Mouse (Mus musculus) thymus, adult 2 months (tissue): ENCODE measurements at regions not wholly inside any gene's neighbourhood (a gene's known extent, or its start where the extent isn't known, plus 50 kb on each side); places are given as distances from the start of the nearest gene placed in this dataset.

Source experiments
- DNase-seq: peaks from one replicate; pipeline ENCODE4 v3.0.0; 2021
- H3K27ac ChIP-seq: fragments of 200-500 bp; 2 replicates; pipeline ENCODE4 v1.5.1; 2012; ENCODE audit warnings: low read length, control low read depth; ENCODE audit not compliant: control insufficient read depth, insufficient read depth
- H3K27me3 ChIP-seq: fragments of 200-500 bp; 2 replicates; pipeline ENCODE4 v1.6.1; 2012; ENCODE audit warnings: mild to moderate bottlenecking, low read length, moderate library complexity, mixed read lengths; ENCODE audit not compliant: control insufficient read depth, insufficient read depth
- H3K36me3 ChIP-seq: fragments of 200-500 bp; 2 replicates; pipeline ENCODE4 v1.6.1; 2012; ENCODE audit warnings: mild to moderate bottlenecking, low read length, moderate library complexity; ENCODE audit not compliant: control insufficient read depth, insufficient read depth
- H3K4me1 ChIP-seq: fragments of 200-500 bp; replicated peaks from 2 replicates; pipeline ENCODE4 v1.6.1; 2012; ENCODE audit warnings: low read length; ENCODE audit not compliant: control insufficient read depth, insufficient read depth
- H3K4me3 ChIP-seq: fragments of 200-500 bp; 2 replicates; pipeline ENCODE4 v1.5.1; 2012; ENCODE audit warnings: mild to moderate bottlenecking, low read length, control low read depth, moderate library complexity; ENCODE audit not compliant: control insufficient read depth, insufficient read depth
- CTCF ChIP-seq: fragments of 200-500 bp; IDR thresholded peaks from 2 replicates; pipeline ENCODE4 v1.5.1; 2012; ENCODE audit warnings: mild to moderate bottlenecking, control low read depth, low read length, moderate library complexity, borderline replicate concordance; ENCODE audit not compliant: control insufficient read depth, poor library complexity, insufficient read depth; ENCODE audit errors: extremely low read depth
- POLR2A ChIP-seq: fragments of 200-500 bp; IDR thresholded peaks from 2 replicates; pipeline ENCODE4 v1.6.1; 2012; ENCODE audit warnings: mild to moderate bottlenecking, low read length, control low read depth, moderate library complexity; ENCODE audit not compliant: control insufficient read depth, poor library complexity, insufficient read depth; ENCODE audit errors: extremely low read depth
- WGBS: fragments of 180-500 bp; shearing (Covaris S2); methylation state at CpG from one replicate; pipeline ENCODE4 v1.1.7; 2018; 5-methylcytosine and 5-hydroxymethylcytosine counted together

GRCm38 (mm10) chr12:9279893-9280605 is 250.3 kb downstream of the Ttc32 start:
- Histone ChIP-seq H3K36me3 (no peaks in the 10 kb centered on the region), H3K4me3 (no peak overlapping the region), H3K4me1 (no peaks in the 10 kb centered on the region), H3K27ac (no peak overlapping the region), H3K27me3 (no peaks in the 10 kb centered on the region)
- 61% methylated on average over 5 of the region's 5 CpGs for WGBS
- TF ChIP-seq POLR2A, result no peak
- no peak for TF ChIP-seq CTCF
- no peak for DNase-seq

GRCm38 (mm10) chr12:9287271-9287670 is 257.5 kb downstream of the Ttc32 start:
- no peak overlapping the region for H3K27ac ChIP-seq
- no peaks in the 10 kb centered on the region for H3K36me3 ChIP-seq
- 96% methylated on average over 2 of the region's 2 CpGs for WGBS
- TF ChIP-seq CTCF (no peak), POLR2A (no peak)
- no peaks in the 10 kb centered on the region for H3K4me1 ChIP-seq
- H3K4me3 ChIP-seq, result no peak overlapping the region
- H3K27me3 ChIP-seq, result no peaks in the 10 kb centered on the region
- no peak for DNase-seq

- DNase-seq, result no peak
- no peaks in the 10 kb centered on the region for H3K36me3 ChIP-seq
- H3K4me1 ChIP-seq, result no peaks in the 10 kb centered on the region
- no peak for TF ChIP-seq CTCF
- TF ChIP-seq POLR2A, result no peak
- H3K4me3 ChIP-seq, result no peak overlapping the region
- no peak overlapping the region for H3K27ac ChIP-seq
- no peaks in the 10 kb centered on the region for H3K27me3 ChIP-seq
Measured at GRCm38 (mm10) chr12:9292656-9293055, 262.9 kb downstream of the Ttc32 start.

GRCm38 (mm10) chr12:9295211-9295610 is 265.4 kb downstream of the Ttc32 start:
- H3K27me3 ChIP-seq, result no peaks in the 10 kb centered on the region
- H3K27ac ChIP-seq, result no peak overlapping the region
- H3K4me3 ChIP-seq, result no peak overlapping the region
- no peaks in the 10 kb centered on the region for H3K36me3 ChIP-seq
- no peak for TF ChIP-seq POLR2A
- TF ChIP-seq CTCF, result no peak
- no peaks in the 10 kb centered on the region for H3K4me1 ChIP-seq
- WGBS, result 90% methylated on average over 3 of the region's 3 CpGs
- no peak for DNase-seq

GRCm38 (mm10) chr12:9298848-9299655 is 269.3 kb downstream of the Ttc32 start:
- no peak for TF ChIP-seq CTCF
- TF ChIP-seq POLR2A, result no peak
- H3K27ac ChIP-seq, result no peak overlapping the region
- H3K4me1 ChIP-seq, result no peaks in the 10 kb centered on the region
- H3K4me3 ChIP-seq, result no peak overlapping the region
- no peaks in the 10 kb centered on the region for H3K27me3 ChIP-seq
- WGBS, result 86% methylated on average over 5 of the region's 5 CpGs
- no peak for DNase-seq
- no peaks in the 10 kb centered on the region for H3K36me3 ChIP-seq

- Histone ChIP-seq H3K27me3 (no peaks in the 10 kb centered on the region), H3K27ac (no peak overlapping the region), H3K4me1 (no peaks in the 10 kb centered on the region), H3K4me3 (no peak overlapping the region), H3K36me3 (no peaks in the 10 kb centered on the region)
- 74% methylated on average over 2 of the region's 2 CpGs for WGBS
- no peak for TF ChIP-seq CTCF
- TF ChIP-seq POLR2A, result no peak
- no peak for DNase-seq
Measured at GRCm38 (mm10) chr12:9304146-9304545, 265.8 kb upstream of the Osr1 start.
